Mouse (Mus musculus) neural tube, embryonic 12.5 days (tissue): ENCODE measurements around the gene Alad. TPM values are rescaled to one million over a fixed set of nuclear protein-coding genes. Genes with fewer than 3 reads are reported as not detected.

ENCODE experiments used
- ATAC-seq: fragments of 200-750 bp; cut with Nextera tagmentation; 2 replicates; pipeline ENCODE4 v1.8.0; 2017; ENCODE audit warnings: low read depth, mild to moderate bottlenecking, moderate TSS enrichment, moderate library complexity; ENCODE audit not compliant: low FRiP score
- H3K27ac ChIP-seq: fragments of 300-500 bp; sonication (generic); 2 replicates; pipeline ENCODE4 v1.5.1; 2016
- H3K27me3 ChIP-seq: fragments of 300-500 bp; sonication (generic); replicated peaks from 2 replicates; pipeline ENCODE4 v1.6.1; 2016; ENCODE audit warnings: mild to moderate bottlenecking
- H3K36me3 ChIP-seq: fragments of 300-500 bp; sonication (generic); 2 replicates; pipeline ENCODE4 v1.6.1; 2016; ENCODE audit warnings: mild to moderate bottlenecking
- H3K4me1 ChIP-seq: fragments of 300-500 bp; sonication (generic); 2 replicates; pipeline ENCODE4 v1.6.1; 2016
- H3K4me2 ChIP-seq: fragments of 300-500 bp; sonication (generic); replicated peaks from 2 replicates; pipeline ENCODE4 v1.6.1; 2016; ENCODE audit warnings: mild to moderate bottlenecking
- H3K4me3 ChIP-seq: fragments of 300-500 bp; sonication (generic); 2 replicates; pipeline ENCODE4 v1.5.1; 2016
- H3K9ac ChIP-seq: fragments of 300-500 bp; sonication (generic); 2 replicates; pipeline ENCODE4 v1.6.1; 2016; ENCODE audit warnings: mild to moderate bottlenecking
- H3K9me3 ChIP-seq: fragments of 300-500 bp; sonication (generic); 2 replicates; pipeline ENCODE4 v1.6.1; 2016; ENCODE audit warnings: mild to moderate bottlenecking
- WGBS: fragments of 180-500 bp; shearing (Covaris S2); methylation state at CpG from one replicate; pipeline ENCODE4 v1.1.7; 2016; 5-methylcytosine and 5-hydroxymethylcytosine counted together
- polyA plus RNA-seq: library from polyadenylated mRNA; unstranded; fragments of >200 nt; fragmentation: Nextera tagmentation; extraction: Ambion mirVana; gene quantifications from 2 replicates; pipeline ENCODE4 v1.2.1, GENCODE M21; 2016

Gene Alad
- polyA plus RNA-seq, 1 experiment from 2014 or later, result 65.3 TPM

DNA sequence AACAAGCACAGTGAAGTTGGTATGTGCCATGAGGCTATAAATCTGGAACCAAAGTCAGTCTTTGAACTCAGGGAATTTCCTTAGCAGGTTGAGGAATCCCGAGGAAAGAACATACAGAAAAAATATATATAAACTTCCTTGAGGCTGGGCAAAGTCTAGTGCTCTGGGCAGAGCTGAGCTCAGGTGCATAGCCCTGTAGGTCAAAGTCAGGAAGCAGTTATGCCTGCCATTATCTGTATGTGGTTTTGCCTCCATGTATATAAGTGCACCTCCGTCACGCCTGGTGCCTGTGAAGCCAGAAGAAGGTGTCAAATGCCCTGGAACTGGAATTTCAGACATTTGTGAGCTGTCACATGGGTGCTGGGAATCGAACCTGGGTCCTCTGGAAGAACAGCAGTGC, 18.9 kb downstream of the Alad start:
- Histone ChIP-seq H3K27ac (no peak overlapping the region), H3K9ac (no peak overlapping the region), H3K4me3 (no peak overlapping the region), H3K36me3 (peaks cover 20% of the 10 kb centered on the region), H3K27me3 (no peaks in the 10 kb centered on the region), H3K4me1 (peaks cover 5% of the 10 kb centered on the region), H3K4me2 (no peak overlapping the region), H3K9me3 (no peaks in the 10 kb centered on the region)
- no peak for ATAC-seq
- WGBS, result 87% methylated on average over 4 of the region's 4 CpGs

- ATAC-seq, result no peak
- H3K36me3 ChIP-seq, result peaks cover 20% of the 10 kb centered on the region
- H3K9me3 ChIP-seq, result no peaks in the 10 kb centered on the region
- H3K9ac ChIP-seq, result no peak overlapping the region
- peaks cover 5% of the 10 kb centered on the region for H3K4me1 ChIP-seq
- H3K4me3 ChIP-seq, result no peak overlapping the region
- H3K4me2 ChIP-seq, result no peak overlapping the region
- 84% methylated on average over 8 of the region's 8 CpGs for WGBS
- no peaks in the 10 kb centered on the region for H3K27me3 ChIP-seq
- no peak overlapping the region for H3K27ac ChIP-seq
These were observed 22.9 kb downstream of the Alad start for GRCm38 (mm10) chr4:62496815-62497214.

DNA sequence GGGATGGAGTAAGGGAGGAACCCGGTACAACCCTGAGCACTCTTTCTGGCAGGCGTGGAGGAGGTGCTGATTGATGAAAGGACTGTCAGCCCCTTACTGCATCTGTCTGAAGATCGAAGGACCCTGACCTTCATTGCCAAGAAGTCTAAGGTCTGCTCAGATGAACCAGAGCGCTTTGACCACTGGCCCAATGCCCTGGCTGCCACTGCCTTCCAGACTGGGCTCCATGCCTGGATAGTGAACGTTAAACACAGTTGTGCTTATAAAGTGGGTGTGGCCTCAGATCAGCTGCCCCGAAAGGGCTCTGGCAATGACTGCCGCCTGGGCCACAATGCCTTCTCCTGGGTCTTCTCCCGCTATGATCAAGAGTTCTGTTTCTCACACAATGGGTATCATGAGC, 23.8 kb downstream of the Alad start:
- WGBS, result 81% methylated on average over 8 of the region's 8 CpGs
- Histone ChIP-seq H3K4me1 (no peaks in the 10 kb centered on the region), H3K36me3 (peaks cover 20% of the 10 kb centered on the region), H3K9me3 (no peaks in the 10 kb centered on the region), H3K27me3 (no peaks in the 10 kb centered on the region), H3K27ac (no peak overlapping the region), H3K4me2 (no peak overlapping the region), H3K9ac (no peak overlapping the region), H3K4me3 (no peak overlapping the region)
- ATAC-seq, result no peak

DNA sequence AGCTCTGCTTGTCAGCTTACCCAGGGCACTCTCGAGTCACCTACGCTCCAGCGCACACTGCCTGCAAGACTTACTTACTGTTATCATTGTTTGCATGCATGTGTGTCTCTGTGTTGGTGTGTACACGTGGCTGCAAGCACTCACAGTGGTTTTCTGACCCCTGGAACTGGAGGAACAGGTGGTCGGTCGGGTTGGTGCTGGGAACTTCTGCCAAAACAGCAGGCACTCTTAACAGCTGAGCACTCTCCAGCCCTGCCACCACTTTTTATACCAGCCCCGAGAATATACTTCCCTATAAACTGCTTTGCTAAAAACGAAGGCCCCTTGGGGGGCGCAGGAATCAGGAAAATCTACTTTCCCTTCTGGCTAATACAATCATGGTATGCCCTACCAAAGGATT, 25.5 kb downstream of the Alad start:
- no peaks in the 10 kb centered on the region for H3K4me1 ChIP-seq
- no peak overlapping the region for H3K4me2 ChIP-seq
- H3K36me3 ChIP-seq, result peaks cover 14% of the 10 kb centered on the region
- H3K27ac ChIP-seq, result no peak overlapping the region
- no peak for ATAC-seq
- no peak overlapping the region for H3K4me3 ChIP-seq
- H3K27me3 ChIP-seq, result no peaks in the 10 kb centered on the region
- 82% methylated on average over 9 of the region's 9 CpGs for WGBS
- H3K9me3 ChIP-seq, result no peaks in the 10 kb centered on the region
- H3K9ac ChIP-seq, result no peak overlapping the region

GRCm38 (mm10) chr4:62492682-62493081, 27.0 kb downstream of the Alad start:
- Histone ChIP-seq H3K27ac (no peak overlapping the region), H3K27me3 (no peaks in the 10 kb centered on the region), H3K4me3 (no peak overlapping the region), H3K9ac (no peak overlapping the region), H3K4me2 (no peak overlapping the region), H3K4me1 (no peaks in the 10 kb centered on the region), H3K9me3 (no peaks in the 10 kb centered on the region), H3K36me3 (0 out of 2 replicates have a peak, but pooled peaks cover 6% of the 10 kb centered on the region)
- WGBS, result 79% methylated on average over 2 of the region's 2 CpGs
- no peak for ATAC-seq

DNA sequence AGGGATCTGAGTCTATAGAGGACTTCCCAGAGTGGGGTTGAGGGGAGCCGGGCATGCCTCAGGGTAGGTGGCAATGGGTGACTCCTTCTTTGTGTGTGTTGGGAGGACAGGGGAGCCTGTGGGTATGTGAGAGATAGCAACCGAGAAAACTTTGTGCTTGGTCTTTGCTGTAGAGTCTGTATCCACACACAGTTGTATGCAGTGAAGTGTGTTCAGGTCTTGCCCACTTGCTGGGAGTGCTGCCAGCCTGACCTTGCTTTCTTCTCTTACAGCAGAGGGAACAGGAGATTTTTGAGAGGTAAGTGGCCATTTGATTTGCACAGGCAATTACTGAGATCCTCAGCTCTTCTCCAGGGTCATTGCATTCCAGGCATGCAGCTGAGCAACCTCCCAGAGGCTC, 31.8 kb downstream of the Alad start:
- Histone ChIP-seq H3K4me2 (no peak overlapping the region), H3K27me3 (no peaks in the 10 kb centered on the region), H3K9ac (no peak overlapping the region), H3K9me3 (no peaks in the 10 kb centered on the region), H3K4me1 (no peaks in the 10 kb centered on the region), H3K4me3 (no peak overlapping the region), H3K36me3 (no peaks in the 10 kb centered on the region), H3K27ac (no peak overlapping the region)
- no peak for ATAC-seq
- WGBS, result 73% methylated on average over 2 of the region's 2 CpGs

- WGBS, result 94% methylated on average over 5 of the region's 5 CpGs
- Histone ChIP-seq H3K27ac (no peak overlapping the region), H3K4me1 (no peaks in the 10 kb centered on the region), H3K27me3 (no peaks in the 10 kb centered on the region), H3K9ac (no peak overlapping the region), H3K9me3 (no peaks in the 10 kb centered on the region), H3K4me3 (no peak overlapping the region), H3K36me3 (no peaks in the 10 kb centered on the region), H3K4me2 (no peak overlapping the region)
- ATAC-seq, result no peak
These were observed 32.5 kb downstream of the Alad start for GRCm38 (mm10) chr4:62487172-62487571.

DNA sequence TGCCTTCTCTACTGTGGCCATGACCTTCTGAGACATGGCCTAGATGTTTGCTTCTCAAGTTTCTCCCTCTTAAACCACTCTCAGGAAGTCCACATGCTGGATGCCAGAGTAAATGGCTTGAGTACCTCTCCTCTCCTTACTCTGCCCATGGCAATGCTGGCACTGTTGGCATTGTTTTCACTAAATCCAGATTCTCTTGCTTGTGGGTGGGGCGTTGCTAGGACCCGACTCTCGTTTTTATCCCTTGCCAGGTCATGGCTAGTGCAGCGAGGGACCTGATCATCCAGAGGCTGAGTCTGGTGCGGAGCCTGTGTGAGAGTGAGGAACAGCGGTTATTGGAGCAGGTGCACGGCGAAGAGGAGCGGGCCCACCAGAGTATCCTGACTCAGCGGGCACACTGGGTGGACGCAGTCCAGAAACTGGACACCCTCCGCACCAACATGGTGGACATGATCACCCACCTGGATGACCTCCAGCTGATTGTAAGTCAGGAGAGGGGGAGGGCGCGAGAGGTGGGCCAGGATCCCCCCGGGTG, 33.5 kb downstream of the Alad start:
- WGBS, result 95% methylated on average over 15 of the region's 15 CpGs
- H3K9ac ChIP-seq, result no peak overlapping the region
- H3K4me1 ChIP-seq, result no peaks in the 10 kb centered on the region
- H3K4me3 ChIP-seq, result no peak overlapping the region
- no peak overlapping the region for H3K4me2 ChIP-seq
- no peak overlapping the region for H3K27ac ChIP-seq
- H3K27me3 ChIP-seq, result 0 out of 2 replicates have a peak, but pooled peaks cover under 1% of the 10 kb centered on the region
- H3K9me3 ChIP-seq, result no peaks in the 10 kb centered on the region
- H3K36me3 ChIP-seq, result no peaks in the 10 kb centered on the region
- ATAC-seq, result no peak

GRCm38 (mm10) chr4:62485450-62486161, 34.1 kb downstream of the Alad start:
- Histone ChIP-seq H3K9me3 (no peaks in the 10 kb centered on the region), H3K9ac (no peak overlapping the region), H3K27ac (no peak overlapping the region), H3K36me3 (no peaks in the 10 kb centered on the region), H3K4me3 (no peak overlapping the region), H3K27me3 (peaks cover 6% of the 10 kb centered on the region; the same call in 1 of the 2 replicates), H3K4me2 (no peak overlapping the region), H3K4me1 (no peaks in the 10 kb centered on the region)
- no peak for ATAC-seq
- WGBS, result 88% methylated on average over 8 of the region's 8 CpGs

DNA sequence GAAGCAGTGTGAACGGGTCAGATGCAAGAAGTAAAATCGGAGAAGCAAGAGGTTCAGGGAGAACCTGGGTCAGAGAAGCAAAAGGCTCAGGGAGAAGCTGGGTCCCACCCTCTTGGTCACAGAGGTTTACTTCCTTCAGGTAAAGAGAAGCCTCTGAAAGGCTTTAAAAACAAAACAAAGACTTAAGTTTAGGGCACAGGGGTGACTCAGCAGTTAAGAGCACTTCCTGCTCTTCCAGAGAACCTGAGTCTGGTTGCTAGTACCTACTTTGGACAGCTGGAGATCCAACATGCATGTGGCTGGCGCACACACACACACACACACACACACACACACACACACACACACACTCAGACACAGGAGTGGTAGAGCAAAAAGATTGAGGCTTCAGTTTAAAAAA, 34.8 kb downstream of the Alad start:
- Histone ChIP-seq H3K36me3 (no peaks in the 10 kb centered on the region), H3K27me3 (peaks cover 13% of the 10 kb centered on the region), H3K4me2 (no peak overlapping the region), H3K4me3 (no peak overlapping the region), H3K27ac (no peak overlapping the region), H3K9me3 (no peaks in the 10 kb centered on the region), H3K9ac (no peak overlapping the region), H3K4me1 (peaks cover 2% of the 10 kb centered on the region; the same call in 1 of the 2 replicates)
- ATAC-seq, result no peak
- 86% methylated on average over 3 of the region's 3 CpGs for WGBS

GRCm38 (mm10) chr4:62480709-62481605, 38.8 kb downstream of the Alad start:
- Histone ChIP-seq H3K27me3 (peaks cover 17% of the 10 kb centered on the region), H3K27ac (no peak overlapping the region)

More at GRCm38 (mm10) chr4:62480709-62481605, 38.8 kb downstream of the Alad start:
- no peak overlapping the region for H3K4me3 ChIP-seq
- ATAC-seq, result no peak
- H3K4me1 ChIP-seq, result peaks cover 6% of the 10 kb centered on the region; the same call in 1 of the 2 replicates
- no peaks in the 10 kb centered on the region for H3K36me3 ChIP-seq
- WGBS, result 56% methylated on average over 10 of the region's 10 CpGs
- no peak overlapping the region for H3K4me2 ChIP-seq
- no peak overlapping the region for H3K9ac ChIP-seq
- H3K9me3 ChIP-seq, result no peaks in the 10 kb centered on the region
